Mouse (Mus musculus): ENCODE results near the gene Smpd1. TPM values are rescaled to one million over a fixed set of nuclear protein-coding genes. Genes with fewer than 3 reads are reported as not detected.

Gene Smpd1
- polyA plus RNA-seq, 1 experiment from 2014 or later: 53.8 TPM

- ATAC-seq (replicated peaks; ENCODE audit: insufficient number of reproducible peaks, low FRiP score, low TSS enrichment): no peak
- no peaks in the 10 kb centered on the region; the same call in 1 of the 2 replicates for H3K4me1 ChIP-seq (ENCODE audit: control insufficient read depth, insufficient read depth, low read length)
- H3K4me2 ChIP-seq: no peak overlapping the region
- no peaks in the 10 kb centered on the region for H3K9me3 ChIP-seq (replicated peaks; ENCODE audit: control insufficient read depth, low read length)
- 84% methylated on average over 2 of the region's 2 CpGs for WGBS (ENCODE audit: insufficient replicate concordance)
- no peak overlapping the region for H3K27ac ChIP-seq (ENCODE audit: low read depth, low read length)
- no peaks in the 10 kb centered on the region for H3K27me3 ChIP-seq (ENCODE audit: control insufficient read depth, insufficient read depth, low read length)
- H3K36me3 ChIP-seq (ENCODE audit: control insufficient read depth, insufficient read depth, low read length): 0 out of 2 replicates have a peak, but pooled peaks cover 2% of the 10 kb centered on the region
- no peak overlapping the region for H3K9ac ChIP-seq (ENCODE audit: low read depth, low read length)
- H3K4me3 ChIP-seq (ENCODE audit: low read depth, low read length): no peak overlapping the region
These were observed 24.3 kb downstream of the Smpd1 start for GRCm38 (mm10) chr7:105578481-105578880.

GRCm38 (mm10) chr7:105580627-105581089 lies 26.5 kb downstream of the Smpd1 start:
- ATAC-seq (replicated peaks; ENCODE audit: insufficient number of reproducible peaks, low FRiP score, low TSS enrichment): peak; percentile 21
- no peaks in the 10 kb centered on the region for H3K27me3 ChIP-seq (ENCODE audit: control insufficient read depth, insufficient read depth, low read length)
- under 1% methylated on average over 16 of the region's 22 CpGs for WGBS (ENCODE audit: insufficient replicate concordance)

GRCm38 (mm10) chr7:105581094-105581703 lies 27.0 kb downstream of the Smpd1 start, which contains the start of gene Apbb1:
Apbb1 (minus strand) TSS chr7:105581653.
- Histone ChIP-seq H3K9ac (ENCODE audit: low read depth, low read length) (peak within 1 kb of the TSS; percentile 68), H3K27me3 (ENCODE audit: control insufficient read depth, insufficient read depth, low read length) (no peaks in the 10 kb centered on the region), H3K9me3 (replicated peaks; ENCODE audit: control insufficient read depth, low read length) (no peaks in the 10 kb centered on the region), H3K4me2 (peak within 1 kb of the TSS; percentile 76), H3K4me3 (ENCODE audit: low read depth, low read length) (peak within 1 kb of the TSS; percentile 60), H3K27ac (ENCODE audit: low read depth, low read length) (peak within 1 kb of the TSS; percentile 58), H3K36me3 (ENCODE audit: control insufficient read depth, insufficient read depth, low read length) (no peaks in the 10 kb centered on the region), H3K4me1 (ENCODE audit: control insufficient read depth, insufficient read depth, low read length) (no peaks in the 10 kb centered on the region; the same call in 1 of the 2 replicates)
- under 1% methylated on average over 52 of the region's 54 CpGs for WGBS (ENCODE audit: insufficient replicate concordance)
- peak; percentile 89 for ATAC-seq (replicated peaks; ENCODE audit: insufficient number of reproducible peaks, low FRiP score, low TSS enrichment)

More at GRCm38 (mm10) chr7:105580627-105581089, 26.5 kb downstream of the Smpd1 start:
- Histone ChIP-seq H3K4me3 (ENCODE audit: low read depth, low read length) (peak overlapping the region; percentile 60), H3K27ac (ENCODE audit: low read depth, low read length) (peak overlapping the region; percentile 58), H3K4me2 (peak overlapping the region; percentile 76), H3K4me1 (ENCODE audit: control insufficient read depth, insufficient read depth, low read length) (no peaks in the 10 kb centered on the region; the same call in 1 of the 2 replicates), H3K9ac (ENCODE audit: low read depth, low read length) (peak overlapping the region; percentile 68), H3K36me3 (ENCODE audit: control insufficient read depth, insufficient read depth, low read length) (no peaks in the 10 kb centered on the region), H3K9me3 (replicated peaks; ENCODE audit: control insufficient read depth, low read length) (no peaks in the 10 kb centered on the region)

GRCm38 (mm10) chr7:105581959-105582358 lies 27.8 kb downstream of the Smpd1 start:
- no peaks in the 10 kb centered on the region for H3K9me3 ChIP-seq (replicated peaks; ENCODE audit: control insufficient read depth, low read length)
- H3K4me2 ChIP-seq: peak overlapping the region; percentile 76
- no peaks in the 10 kb centered on the region for H3K27me3 ChIP-seq (ENCODE audit: control insufficient read depth, insufficient read depth, low read length)
- WGBS (ENCODE audit: insufficient replicate concordance): 80% methylated on average over 2 of the region's 2 CpGs
- H3K4me3 ChIP-seq (ENCODE audit: low read depth, low read length): peak overlapping the region; percentile 60
- no peaks in the 10 kb centered on the region for H3K36me3 ChIP-seq (ENCODE audit: control insufficient read depth, insufficient read depth, low read length)
- no peak overlapping the region for H3K27ac ChIP-seq (ENCODE audit: low read depth, low read length)
- H3K4me1 ChIP-seq (ENCODE audit: control insufficient read depth, insufficient read depth, low read length): no peaks in the 10 kb centered on the region; the same call in 1 of the 2 replicates
- H3K9ac ChIP-seq (ENCODE audit: low read depth, low read length): no peak overlapping the region
- no peak for ATAC-seq (replicated peaks; ENCODE audit: insufficient number of reproducible peaks, low FRiP score, low TSS enrichment)

GRCm38 (mm10) chr7:105588325-105588912 lies 34.3 kb downstream of the Smpd1 start:
- no peaks in the 10 kb centered on the region for H3K4me1 ChIP-seq (ENCODE audit: control insufficient read depth, insufficient read depth, low read length)
- no peaks in the 10 kb centered on the region for H3K36me3 ChIP-seq (ENCODE audit: control insufficient read depth, insufficient read depth, low read length)
- H3K9me3 ChIP-seq (replicated peaks; ENCODE audit: control insufficient read depth, low read length): no peaks in the 10 kb centered on the region
- 61% methylated on average over 9 of the region's 9 CpGs for WGBS (ENCODE audit: insufficient replicate concordance)
- no peak overlapping the region for H3K27ac ChIP-seq (ENCODE audit: low read depth, low read length)
- no peak for ATAC-seq (replicated peaks; ENCODE audit: insufficient number of reproducible peaks, low FRiP score, low TSS enrichment)
- no peak overlapping the region for H3K9ac ChIP-seq (ENCODE audit: low read depth, low read length)
- no peak overlapping the region for H3K4me3 ChIP-seq (ENCODE audit: low read depth, low read length)
- no peaks in the 10 kb centered on the region for H3K27me3 ChIP-seq (ENCODE audit: control insufficient read depth, insufficient read depth, low read length)
- no peak overlapping the region for H3K4me2 ChIP-seq

- WGBS (ENCODE audit: insufficient replicate concordance): 20% methylated on average over 7 of the region's 7 CpGs
- H3K4me2 ChIP-seq: no peak overlapping the region
- no peak for ATAC-seq (replicated peaks; ENCODE audit: insufficient number of reproducible peaks, low FRiP score, low TSS enrichment)
- H3K4me3 ChIP-seq (ENCODE audit: low read depth, low read length): no peak overlapping the region
- no peak overlapping the region for H3K9ac ChIP-seq (ENCODE audit: low read depth, low read length)
- no peaks in the 10 kb centered on the region for H3K4me1 ChIP-seq (ENCODE audit: control insufficient read depth, insufficient read depth, low read length)
- no peaks in the 10 kb centered on the region for H3K27me3 ChIP-seq (ENCODE audit: control insufficient read depth, insufficient read depth, low read length)
- no peak overlapping the region for H3K27ac ChIP-seq (ENCODE audit: low read depth, low read length)
- H3K36me3 ChIP-seq (ENCODE audit: control insufficient read depth, insufficient read depth, low read length): no peaks in the 10 kb centered on the region
- H3K9me3 ChIP-seq (replicated peaks; ENCODE audit: control insufficient read depth, low read length): no peaks in the 10 kb centered on the region
These were observed 35.9 kb downstream of the Smpd1 start for GRCm38 (mm10) chr7:105590097-105590496.

GRCm38 (mm10) chr7:105602860-105603623 lies 48.9 kb downstream of the Smpd1 start:
- no peak overlapping the region for H3K4me2 ChIP-seq
- H3K4me1 ChIP-seq (ENCODE audit: control insufficient read depth, insufficient read depth, low read length): no peaks in the 10 kb centered on the region
- no peak overlapping the region for H3K4me3 ChIP-seq (ENCODE audit: low read depth, low read length)
- peak; percentile 52; the same call in 1 of the 2 replicates for ATAC-seq (replicated peaks; ENCODE audit: insufficient number of reproducible peaks, low FRiP score, low TSS enrichment)
- no peak overlapping the region for H3K9ac ChIP-seq (ENCODE audit: low read depth, low read length)
- WGBS (ENCODE audit: insufficient replicate concordance): 38% methylated on average over 9 of the region's 9 CpGs
- H3K36me3 ChIP-seq (ENCODE audit: control insufficient read depth, insufficient read depth, low read length): no peaks in the 10 kb centered on the region
- H3K27me3 ChIP-seq (ENCODE audit: control insufficient read depth, insufficient read depth, low read length): no peaks in the 10 kb centered on the region
- H3K9me3 ChIP-seq (replicated peaks; ENCODE audit: control insufficient read depth, low read length): no peaks in the 10 kb centered on the region
- no peak overlapping the region for H3K27ac ChIP-seq (ENCODE audit: low read depth, low read length)

All from heart, embryonic 11.5 days (tissue).